Mouse (Mus musculus): ENCODE data around the gene Ankrd52. TPM values are rescaled to one million over a fixed set of nuclear protein-coding genes. Genes with fewer than 3 reads are reported as not detected.

The Ankrd52 gene
- polyA plus RNA-seq, 1 experiment from 2014 or later: 11.3 TPM

GRCm38 (mm10) chr10:128429052-128429451 lies 52.1 kb downstream of the Ankrd52 start:
- H3K27me3 ChIP-seq: no peaks in the 10 kb centered on the region
- ATAC-seq (ENCODE audit: insufficient number of reproducible peaks, low FRiP score, low TSS enrichment, low read depth): no peak
- H3K9me3 ChIP-seq: no peaks in the 10 kb centered on the region
- no peak overlapping the region for H3K4me3 ChIP-seq
- peaks cover 60% of the 10 kb centered on the region for H3K36me3 ChIP-seq
- no peaks in the 10 kb centered on the region for H3K4me1 ChIP-seq
- no peak overlapping the region for H3K9ac ChIP-seq
- no peak overlapping the region for H3K27ac ChIP-seq
- WGBS: 87% methylated on average over 5 of the region's 5 CpGs
- no peak overlapping the region for H3K4me2 ChIP-seq

GRCm38 (mm10) chr10:128429454-128429853 lies 52.5 kb downstream of the Ankrd52 start:
- Histone ChIP-seq H3K4me1 (no peaks in the 10 kb centered on the region), H3K27me3 (no peaks in the 10 kb centered on the region), H3K4me3 (no peak overlapping the region), H3K36me3 (peaks cover 61% of the 10 kb centered on the region), H3K27ac (no peak overlapping the region), H3K9ac (no peak overlapping the region), H3K4me2 (no peak overlapping the region), H3K9me3 (no peaks in the 10 kb centered on the region)
- 78% methylated on average over 4 of the region's 4 CpGs for WGBS
- no peak for ATAC-seq (ENCODE audit: insufficient number of reproducible peaks, low FRiP score, low TSS enrichment, low read depth)

- no peaks in the 10 kb centered on the region for H3K27me3 ChIP-seq
- no peaks in the 10 kb centered on the region for H3K4me1 ChIP-seq
- no peaks in the 10 kb centered on the region for H3K9me3 ChIP-seq
- no peak overlapping the region for H3K4me3 ChIP-seq
- WGBS: 92% methylated on average over 2 of the region's 2 CpGs
- no peak overlapping the region for H3K27ac ChIP-seq
- H3K4me2 ChIP-seq: no peak overlapping the region
- no peak for ATAC-seq (ENCODE audit: insufficient number of reproducible peaks, low FRiP score, low TSS enrichment, low read depth)
- no peak overlapping the region for H3K9ac ChIP-seq
- H3K36me3 ChIP-seq: peaks cover 78% of the 10 kb centered on the region
These were observed 56.5 kb downstream of the Ankrd52 start for GRCm38 (mm10) chr10:128433417-128433816.

GRCm38 (mm10) chr10:128434681-128435080 lies 57.8 kb downstream of the Ankrd52 start:
- no peaks in the 10 kb centered on the region for H3K9me3 ChIP-seq
- H3K4me1 ChIP-seq: no peaks in the 10 kb centered on the region
- no peak overlapping the region for H3K4me2 ChIP-seq
- no peaks in the 10 kb centered on the region for H3K27me3 ChIP-seq
- peaks cover 76% of the 10 kb centered on the region for H3K36me3 ChIP-seq
- WGBS: 88% methylated on average over 10 of the region's 10 CpGs
- no peak overlapping the region for H3K4me3 ChIP-seq
- no peak for ATAC-seq (ENCODE audit: insufficient number of reproducible peaks, low FRiP score, low TSS enrichment, low read depth)
- H3K9ac ChIP-seq: no peak overlapping the region
- no peak overlapping the region for H3K27ac ChIP-seq

- Histone ChIP-seq H3K4me1 (no peaks in the 10 kb centered on the region), H3K9ac (no peak overlapping the region), H3K4me2 (no peak overlapping the region), H3K4me3 (no peak overlapping the region), H3K9me3 (no peaks in the 10 kb centered on the region), H3K27me3 (no peaks in the 10 kb centered on the region), H3K36me3 (peaks cover 76% of the 10 kb centered on the region), H3K27ac (no peak overlapping the region)
- WGBS: 90% methylated on average over 17 of the region's 17 CpGs
- no peak for ATAC-seq (ENCODE audit: insufficient number of reproducible peaks, low FRiP score, low TSS enrichment, low read depth)
These were observed 58.4 kb downstream of the Ankrd52 start for GRCm38 (mm10) chr10:128435186-128435823.

- no peak overlapping the region for H3K4me2 ChIP-seq
- H3K27me3 ChIP-seq: no peaks in the 10 kb centered on the region
- no peak overlapping the region for H3K27ac ChIP-seq
- no peaks in the 10 kb centered on the region for H3K4me1 ChIP-seq
- H3K36me3 ChIP-seq: peaks cover 76% of the 10 kb centered on the region
- WGBS: 79% methylated on average over 5 of the region's 5 CpGs
- H3K9ac ChIP-seq: no peak overlapping the region
- H3K4me3 ChIP-seq: no peak overlapping the region
- no peaks in the 10 kb centered on the region for H3K9me3 ChIP-seq
- ATAC-seq (ENCODE audit: insufficient number of reproducible peaks, low FRiP score, low TSS enrichment, low read depth): no peak
These were observed 59.0 kb downstream of the Ankrd52 start for GRCm38 (mm10) chr10:128435873-128436272.

- no peak for ATAC-seq (ENCODE audit: insufficient number of reproducible peaks, low FRiP score, low TSS enrichment, low read depth)
- peaks cover 72% of the 10 kb centered on the region for H3K36me3 ChIP-seq
These were observed 59.5 kb downstream of the Ankrd52 start for GRCm38 (mm10) chr10:128436376-128436775.

GRCm38 (mm10) chr10:128438675-128439279 lies 61.9 kb downstream of the Ankrd52 start:
- H3K4me3 ChIP-seq: no peak overlapping the region
- WGBS: 61% methylated on average over 10 of the region's 10 CpGs
- H3K9ac ChIP-seq: no peak overlapping the region
- H3K4me2 ChIP-seq: no peak overlapping the region
- no peak overlapping the region for H3K27ac ChIP-seq
- no peaks in the 10 kb centered on the region for H3K9me3 ChIP-seq
- ATAC-seq (ENCODE audit: insufficient number of reproducible peaks, low FRiP score, low TSS enrichment, low read depth): no peak
- H3K27me3 ChIP-seq: no peaks in the 10 kb centered on the region
- H3K36me3 ChIP-seq: peaks cover 71% of the 10 kb centered on the region
- no peaks in the 10 kb centered on the region for H3K4me1 ChIP-seq

More at GRCm38 (mm10) chr10:128436376-128436775, 59.5 kb downstream of the Ankrd52 start:
- Histone ChIP-seq H3K27ac (no peak overlapping the region), H3K4me2 (no peak overlapping the region), H3K9ac (no peak overlapping the region), H3K9me3 (no peaks in the 10 kb centered on the region), H3K4me3 (no peak overlapping the region), H3K4me1 (no peaks in the 10 kb centered on the region), H3K27me3 (no peaks in the 10 kb centered on the region)
- 87% methylated on average over 8 of the region's 8 CpGs for WGBS

GRCm38 (mm10) chr10:128440407-128440806 lies 63.5 kb downstream of the Ankrd52 start:
- Histone ChIP-seq H3K36me3 (peaks cover 57% of the 10 kb centered on the region), H3K9me3 (no peaks in the 10 kb centered on the region), H3K4me1 (no peaks in the 10 kb centered on the region), H3K27ac (no peak overlapping the region), H3K4me2 (no peak overlapping the region), H3K9ac (no peak overlapping the region), H3K27me3 (no peaks in the 10 kb centered on the region), H3K4me3 (no peak overlapping the region)
- no peak for ATAC-seq (ENCODE audit: insufficient number of reproducible peaks, low FRiP score, low TSS enrichment, low read depth)
- 63% methylated on average over 10 of the region's 10 CpGs for WGBS

GRCm38 (mm10) chr10:128441324-128442119 lies 64.6 kb downstream of the Ankrd52 start:
- WGBS: 93% methylated on average over 10 of the region's 10 CpGs
- Histone ChIP-seq H3K4me2 (no peak overlapping the region), H3K36me3 (peaks cover 46% of the 10 kb centered on the region), H3K27ac (no peak overlapping the region), H3K9me3 (no peaks in the 10 kb centered on the region), H3K9ac (no peak overlapping the region), H3K4me1 (no peaks in the 10 kb centered on the region), H3K4me3 (no peak overlapping the region), H3K27me3 (no peaks in the 10 kb centered on the region)
- ATAC-seq (ENCODE audit: insufficient number of reproducible peaks, low FRiP score, low TSS enrichment, low read depth): no peak

GRCm38 (mm10) chr10:128442718-128443117 lies 65.8 kb downstream of the Ankrd52 start:
- H3K9ac ChIP-seq: no peak overlapping the region
- no peaks in the 10 kb centered on the region for H3K9me3 ChIP-seq
- H3K4me3 ChIP-seq: no peak overlapping the region
- peaks cover 36% of the 10 kb centered on the region for H3K36me3 ChIP-seq
- 81% methylated on average over 1 of the region's 1 CpGs for WGBS
- no peaks in the 10 kb centered on the region for H3K27me3 ChIP-seq
- H3K4me2 ChIP-seq: no peak overlapping the region
- ATAC-seq (ENCODE audit: insufficient number of reproducible peaks, low FRiP score, low TSS enrichment, low read depth): no peak
- H3K4me1 ChIP-seq: no peaks in the 10 kb centered on the region
- H3K27ac ChIP-seq: no peak overlapping the region

- Histone ChIP-seq H3K4me1 (no peaks in the 10 kb centered on the region), H3K27me3 (no peaks in the 10 kb centered on the region), H3K4me3 (no peak overlapping the region), H3K9me3 (no peaks in the 10 kb centered on the region), H3K27ac (no peak overlapping the region), H3K36me3 (peaks cover 21% of the 10 kb centered on the region), H3K4me2 (no peak overlapping the region), H3K9ac (no peak overlapping the region)
- ATAC-seq (ENCODE audit: insufficient number of reproducible peaks, low FRiP score, low TSS enrichment, low read depth): no peak
- WGBS: 63% methylated on average over 6 of the region's 6 CpGs
These were observed 67.4 kb downstream of the Ankrd52 start for GRCm38 (mm10) chr10:128444354-128444753.
